Mouse (Mus musculus) CD4-positive, CD25-positive, alpha-beta regulatory T cell, adult 2 months (primary cell): ENCODE results near the gene Casc3.
"Not testable (repeated sequence)": the region's sequence is repeated elsewhere in the genome, so short reads cannot be mapped to it uniquely, and the experiment has no call there.

Source experiments
- DNase-seq: peaks from one replicate; pipeline ENCODE4 v3.0.0-alpha.2; 2012; ENCODE audit warnings: low read depth, low spot score

Casc3 gene

GRCm38 (mm10) chr11:98789219-98789807, 15.4 kb upstream of the Casc3 start:
- no peak for DNase-seq

GRCm38 (mm10) chr11:98789824-98790223, 14.9 kb upstream of the Casc3 start:
- DNase-seq: no peak

DNA sequence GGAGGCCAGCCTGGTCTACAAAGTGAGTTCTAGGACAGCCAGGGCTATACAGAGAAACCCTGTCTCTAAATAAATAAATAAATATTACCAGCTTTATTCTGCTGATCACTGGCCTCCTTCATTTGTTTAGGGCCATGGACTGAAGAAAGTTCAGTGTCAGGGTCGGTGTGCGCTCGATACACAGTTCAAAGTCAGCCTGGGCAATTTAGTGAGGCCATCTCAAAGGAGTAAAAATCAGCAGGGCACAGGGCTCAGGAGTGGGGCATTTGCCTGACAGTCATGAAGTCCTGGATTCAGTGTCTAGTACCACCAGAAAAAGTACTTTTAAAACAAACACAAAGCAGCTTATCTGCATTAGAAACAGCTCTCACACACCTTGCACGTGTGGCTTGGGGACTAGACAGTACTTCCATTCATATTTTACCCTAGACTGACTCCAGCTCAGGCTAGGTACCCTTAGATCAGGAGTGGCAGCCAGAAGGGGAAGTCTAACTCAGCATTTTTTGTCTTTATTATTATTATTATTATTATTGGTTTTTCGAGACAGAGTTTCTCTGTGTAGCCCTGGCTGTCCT, 14.0 kb upstream of the Casc3 start:
- no peak for DNase-seq

DNA sequence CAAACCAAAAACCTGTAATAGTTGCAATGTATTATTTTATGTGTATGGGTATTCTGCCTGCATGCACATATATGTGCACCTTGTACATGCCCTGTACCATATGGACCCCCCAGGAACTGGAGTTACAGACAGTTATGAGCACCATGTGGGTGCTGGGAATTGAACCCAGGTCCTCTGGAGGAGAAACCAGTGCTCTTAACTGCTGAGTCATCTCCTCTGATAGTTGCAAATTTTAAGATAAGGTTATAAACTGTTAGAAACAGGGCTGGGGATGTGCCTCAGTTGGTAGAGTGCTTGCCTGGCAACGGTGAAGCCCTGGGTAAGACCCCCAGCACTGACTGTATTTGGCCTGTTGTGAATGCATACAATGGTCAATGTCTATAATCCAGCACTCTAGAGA, 13.3 kb upstream of the Casc3 start:
- DNase-seq: no peak

GRCm38 (mm10) chr11:98792081-98792480, 12.6 kb upstream of the Casc3 start:
- no peak for DNase-seq

- DNase-seq: peak; percentile 73
Observed at GRCm38 (mm10) chr11:98794469-98795014, 10.2 kb upstream of the Casc3 start.

DNA sequence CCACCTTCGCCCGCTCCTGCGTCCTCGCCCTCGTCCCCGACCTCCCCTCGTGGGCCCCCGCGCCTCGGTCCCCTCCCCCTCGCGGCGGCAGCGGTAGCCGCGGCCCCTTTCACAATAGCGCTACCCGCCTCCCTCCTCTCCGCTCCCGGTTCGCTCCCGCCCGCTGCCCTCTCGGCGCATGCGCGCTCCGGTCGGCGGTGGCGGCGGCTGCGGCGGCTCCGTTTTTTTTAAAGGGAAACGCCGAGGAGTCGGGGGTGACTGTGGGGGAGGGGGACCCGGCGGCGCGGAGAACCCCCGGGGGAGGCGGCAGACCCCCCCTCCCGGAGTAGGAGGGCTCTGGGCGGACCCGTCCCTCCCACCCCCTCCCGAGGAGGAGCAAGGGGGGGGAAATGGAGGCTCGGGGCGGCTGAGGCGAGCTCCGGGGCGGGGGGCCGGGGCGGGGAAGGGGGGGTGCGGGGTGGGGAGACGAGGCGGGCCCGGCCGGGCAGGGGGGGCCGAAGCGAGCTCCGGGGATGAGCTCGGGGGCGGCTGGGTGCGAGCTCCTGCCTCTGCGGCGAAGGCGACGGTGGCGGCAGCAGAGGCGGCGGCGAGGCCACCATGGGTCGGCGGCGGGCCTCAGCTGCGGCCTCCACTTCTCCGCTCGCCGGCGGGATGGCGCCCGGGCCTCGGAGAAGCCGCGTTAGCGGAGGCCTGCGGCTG, 9.5 kb upstream of the Casc3 start, which contains the start of gene Msl1:
Msl1 (plus strand) TSS at position 502 of the 699 bp plus-strand sequence.
- peak; percentile 92 for DNase-seq

DNA sequence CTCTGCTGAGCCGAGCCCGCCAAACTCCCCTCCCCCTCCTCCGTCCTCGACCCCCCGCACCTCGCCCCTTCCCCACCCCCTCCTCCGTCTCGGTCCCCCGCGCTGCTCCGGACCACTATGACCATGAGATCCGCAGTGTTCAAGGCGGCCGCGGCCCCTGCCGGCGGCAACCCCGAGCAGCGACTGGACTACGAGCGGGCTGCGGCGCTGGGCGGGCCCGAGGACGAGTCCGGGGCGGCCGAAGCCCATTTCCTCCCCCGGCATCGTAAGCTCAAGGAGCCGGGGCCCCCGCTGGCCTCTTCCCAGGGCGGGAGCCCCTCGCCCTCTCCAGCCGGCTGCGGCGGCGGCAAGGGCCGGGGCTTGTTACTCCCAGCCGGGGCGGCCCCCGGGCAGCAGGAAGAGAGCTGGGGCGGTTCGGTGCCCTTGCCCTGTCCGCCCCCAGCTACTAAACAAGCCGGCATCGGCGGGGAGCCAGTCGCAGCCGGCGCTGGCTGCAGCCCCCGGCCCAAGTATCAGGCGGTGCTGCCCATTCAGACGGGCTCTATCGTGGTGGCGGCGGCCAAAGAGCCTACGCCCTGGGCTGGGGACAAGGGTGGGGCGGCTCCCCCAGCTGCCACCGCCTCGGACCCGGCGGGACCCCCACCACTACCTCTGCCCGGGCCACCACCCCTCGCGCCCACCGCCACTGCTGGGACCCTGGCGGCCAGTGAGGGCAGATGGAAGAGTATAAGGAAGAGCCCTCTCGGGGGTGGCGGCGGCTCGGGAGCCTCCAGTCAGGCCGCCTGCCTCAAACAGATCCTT, 8.8 kb upstream of the Casc3 start:
- no peak for DNase-seq

DNA sequence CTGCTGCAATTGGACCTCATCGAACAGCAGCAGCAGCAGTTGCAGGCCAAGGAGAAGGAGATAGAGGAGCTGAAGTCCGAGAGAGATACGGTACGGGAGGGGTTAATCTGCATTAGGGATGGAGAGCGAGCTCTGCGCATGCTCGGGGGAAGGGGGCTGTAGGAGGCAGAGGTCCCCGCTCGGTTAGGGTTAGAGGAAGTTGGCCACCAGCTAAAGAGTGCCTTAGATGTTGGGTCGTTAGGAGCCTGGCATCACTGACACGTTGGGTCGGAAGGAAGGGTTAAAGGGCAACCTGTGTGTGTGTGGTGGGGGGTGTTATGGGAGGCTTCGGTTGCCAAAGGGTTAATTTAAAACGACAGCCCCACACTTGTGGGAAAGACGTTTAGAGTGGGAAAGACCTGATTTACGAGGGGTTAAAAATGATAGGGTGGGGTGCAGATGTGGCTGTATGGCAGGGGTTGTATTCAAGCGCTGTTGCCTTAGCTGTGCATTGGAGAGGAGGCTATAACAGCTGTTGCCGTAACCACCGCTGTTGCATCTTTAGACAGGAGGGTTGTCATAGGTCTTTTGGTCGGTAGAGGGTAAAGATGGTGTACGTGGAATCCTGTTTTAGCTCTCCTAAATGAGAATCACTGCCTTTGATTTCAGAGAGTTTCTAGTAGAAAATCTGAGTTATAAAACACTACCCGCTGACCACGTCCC, 8.0 kb upstream of the Casc3 start:
- DNase-seq: peak; percentile 69

DNA sequence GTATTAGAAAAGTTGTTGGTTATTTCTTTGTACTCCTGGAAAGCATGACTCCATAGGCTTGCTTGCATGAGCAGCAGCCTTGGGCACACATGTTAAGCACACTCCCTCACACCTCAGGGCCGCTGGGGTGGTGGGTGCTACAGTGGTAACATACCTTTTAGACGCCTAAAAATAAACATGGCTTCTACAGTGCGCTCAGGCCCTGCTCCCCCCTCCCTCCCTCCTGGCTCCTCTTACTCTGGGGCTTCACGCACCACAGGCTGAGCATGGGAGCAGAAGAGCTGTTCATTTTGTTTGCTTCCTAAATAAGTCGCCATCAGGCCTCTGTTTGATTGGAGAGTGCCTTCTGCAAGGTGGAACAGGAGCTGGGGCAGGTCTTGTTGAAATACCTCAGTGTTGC, 7.4 kb upstream of the Casc3 start:
- no peak for DNase-seq

- no peak for DNase-seq
Observed at GRCm38 (mm10) chr11:98797909-98798308, 6.8 kb upstream of the Casc3 start.

DNA sequence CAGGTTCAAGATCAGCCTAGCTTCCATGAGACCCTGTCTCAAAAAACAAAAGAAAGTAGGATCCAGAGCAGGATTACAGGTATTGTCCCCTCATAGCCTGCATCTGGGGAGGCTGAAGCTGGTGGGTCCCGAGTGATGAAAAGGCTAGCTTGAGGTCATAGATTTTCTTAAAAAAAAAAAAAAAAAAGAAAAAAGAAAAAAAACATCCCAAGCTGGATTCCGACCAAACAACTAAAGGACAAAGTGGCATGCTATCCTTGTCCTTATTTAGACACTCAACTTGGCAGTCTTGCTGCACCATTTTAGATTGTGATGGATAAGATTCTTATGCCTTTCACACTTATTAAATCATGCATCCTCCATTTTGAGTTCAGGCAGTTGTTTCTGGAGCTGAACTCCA, 3.7 kb downstream of the Casc3 start:
- DNase-seq: no peak

- DNase-seq: peak; percentile 99
Observed at GRCm38 (mm10) chr11:98809457-98810290, 5.0 kb downstream of the Casc3 start.

- DNase-seq: no peak
Observed at GRCm38 (mm10) chr11:98810686-98811085, 6.0 kb downstream of the Casc3 start.

DNA sequence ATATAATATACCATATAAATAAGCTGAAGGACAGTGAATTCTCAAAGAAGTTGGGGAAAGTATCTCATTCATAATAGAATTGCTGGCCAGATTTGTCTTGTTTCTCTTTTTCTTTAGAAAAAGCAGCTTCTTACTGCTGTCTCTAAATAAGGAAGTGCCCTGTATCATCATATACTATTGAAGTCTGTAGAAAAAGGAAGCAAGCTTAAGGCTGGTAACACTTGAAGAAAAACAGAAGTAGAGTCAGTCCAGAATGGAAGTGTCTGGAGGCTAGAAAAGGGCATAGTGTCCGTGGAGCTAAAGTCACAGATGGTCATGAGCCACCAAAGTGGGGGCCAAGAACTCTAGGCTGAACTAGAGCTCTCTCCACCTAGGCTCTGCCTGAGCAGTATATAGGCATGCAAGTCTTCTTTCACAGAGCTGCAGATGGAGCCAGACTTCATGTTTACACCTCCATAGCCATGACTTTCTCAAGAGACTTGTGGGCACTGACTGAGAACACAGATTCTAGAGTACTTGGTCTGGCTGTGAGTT, 12.1 kb downstream of the Casc3 start:
- no peak for DNase-seq

- no peak for DNase-seq
Observed at GRCm38 (mm10) chr11:98820968-98821367, 16.3 kb downstream of the Casc3 start.

DNA sequence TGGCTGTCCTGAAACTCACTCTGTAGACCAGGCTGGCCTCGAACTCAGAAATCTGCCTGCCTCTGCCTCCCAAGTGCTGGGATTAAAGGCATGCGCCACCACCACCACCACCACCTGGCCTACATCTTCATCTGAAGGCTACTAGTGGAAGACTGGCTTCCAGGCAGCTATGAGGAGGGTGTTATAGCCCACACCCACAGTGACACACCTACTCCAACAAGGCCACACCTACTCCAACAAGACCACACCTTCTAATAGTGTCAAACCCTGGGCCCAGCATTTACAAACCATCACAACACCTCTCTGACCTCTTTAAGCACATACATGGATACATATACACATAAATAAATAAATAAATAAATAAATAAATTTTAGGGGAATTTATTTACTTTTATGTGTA, 21.4 kb downstream of the Casc3 start:
- not testable (repeated sequence) for DNase-seq

DNA sequence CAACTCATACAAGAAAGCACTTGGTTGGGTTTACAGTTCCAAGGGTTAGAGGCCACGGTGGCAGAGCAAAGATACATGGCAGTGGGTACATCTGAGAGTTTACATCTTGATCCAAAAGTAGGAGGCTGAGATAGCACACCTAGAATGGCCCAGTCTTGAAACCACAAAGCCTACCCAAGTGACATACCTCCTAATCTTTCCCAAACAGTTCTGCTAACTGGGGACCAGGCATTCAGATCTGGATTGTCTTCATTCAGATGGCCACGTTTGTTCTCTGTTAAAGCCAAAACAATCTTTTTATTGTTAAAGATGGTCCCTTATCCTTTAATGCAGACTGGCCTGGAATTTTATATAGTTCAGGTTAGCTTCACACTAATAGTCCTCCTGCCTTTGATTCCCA, 23.2 kb downstream of the Casc3 start:
- DNase-seq: no peak

GRCm38 (mm10) chr11:98829091-98829775, 24.5 kb downstream of the Casc3 start:
- peak; percentile 84 for DNase-seq

GRCm38 (mm10) chr11:98829875-98830274, 25.2 kb downstream of the Casc3 start:
- DNase-seq: no peak
